Mouse (Mus musculus): Measurements from ENCODE around the gene 9130409I23Rik.
A peak's percentile ranks its signal among the peaks of the same experiment; 100 is the strongest.
"Not testable (repeated sequence)": the region's sequence is repeated elsewhere in the genome, so short reads cannot be mapped to it uniquely, and the experiment has no call there.

The 9130409I23Rik gene

DNA sequence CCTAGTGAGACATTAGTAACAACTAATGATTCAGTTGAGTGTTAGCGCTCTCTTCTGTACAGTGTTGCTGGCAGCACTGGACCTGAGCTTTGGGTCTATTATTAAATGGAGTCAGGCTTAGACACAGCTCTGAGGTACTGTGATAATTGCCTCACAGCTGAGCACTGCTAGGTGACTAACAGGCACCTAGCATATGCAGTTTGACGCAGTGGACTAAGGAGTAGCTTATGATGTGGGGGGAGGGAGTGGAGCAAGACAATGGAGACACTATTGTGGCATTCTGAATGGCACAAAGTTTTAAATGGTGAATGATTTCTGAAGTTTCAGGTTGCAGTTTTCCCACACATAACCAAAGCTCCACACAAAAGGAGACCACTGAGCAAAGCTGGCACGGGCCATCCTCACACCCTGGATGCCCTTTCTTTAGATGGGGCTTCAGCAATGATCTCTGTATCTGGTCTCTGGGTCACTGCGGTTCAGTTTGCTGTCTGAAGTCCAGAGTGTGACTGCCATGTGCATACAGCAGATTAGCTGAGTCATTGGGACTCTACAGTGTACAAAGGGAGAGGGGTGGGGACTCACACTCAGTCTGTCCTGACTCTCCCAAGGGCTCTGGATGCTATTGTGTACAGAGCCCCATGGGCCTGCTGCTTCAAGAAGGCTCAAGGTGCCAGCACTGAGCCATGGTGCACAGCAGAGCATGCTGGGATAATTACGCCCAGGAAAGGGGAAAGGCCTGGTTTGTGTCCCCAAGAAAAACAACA lies 15.8 kb upstream of the 9130409I23Rik start:
- DNase-seq (ENCODE audit: low read depth) = not testable (repeated sequence)

DNA sequence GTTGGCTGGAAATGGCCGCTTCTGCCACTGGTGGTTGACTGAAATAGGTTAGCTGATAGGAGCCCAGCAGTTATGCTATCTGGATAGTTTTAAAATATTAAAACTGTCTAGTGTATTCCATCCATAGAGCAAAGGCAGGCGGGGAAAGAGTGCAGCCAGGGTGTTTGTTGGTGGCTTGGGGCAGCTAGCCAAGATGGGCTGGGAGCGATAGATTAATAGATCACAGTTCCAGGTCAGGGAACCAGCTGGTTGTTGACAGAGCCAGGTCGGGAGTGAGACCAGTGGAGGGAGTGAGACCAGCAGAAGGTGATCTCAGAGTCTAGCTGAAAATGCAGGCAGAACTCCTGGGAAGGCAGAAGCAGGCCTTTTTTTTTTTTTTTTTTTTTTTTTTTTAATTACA lies 13.4 kb upstream of the 9130409I23Rik start:
- no peak for DNase-seq (ENCODE audit: low read depth)

DNA sequence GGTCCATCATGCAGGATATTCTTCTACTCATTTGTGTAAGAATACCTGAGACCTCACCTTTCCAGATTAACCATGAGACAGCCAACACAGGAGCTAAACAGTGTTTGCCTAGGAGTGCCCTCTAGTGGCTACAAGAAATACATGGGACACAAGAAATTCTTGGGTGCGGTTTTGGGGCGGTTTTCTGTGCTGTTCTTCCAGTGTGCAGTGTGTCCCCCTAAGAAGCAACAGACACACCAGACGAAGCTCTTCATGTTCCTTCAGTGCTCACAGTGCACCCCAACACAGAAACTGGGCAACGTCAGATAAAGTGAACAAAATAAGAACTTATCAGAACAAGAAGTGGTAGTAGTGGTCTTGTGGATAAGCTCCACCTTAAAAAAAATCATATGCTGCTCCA lies 11.4 kb upstream of the 9130409I23Rik start:
- peak; percentile 76 for DNase-seq (ENCODE audit: low read depth)

GRCm38 (mm10) chr1:181047520-181047919 lies 3.5 kb upstream of the 9130409I23Rik start:
- DNase-seq (ENCODE audit: low read depth) = no peak

DNA sequence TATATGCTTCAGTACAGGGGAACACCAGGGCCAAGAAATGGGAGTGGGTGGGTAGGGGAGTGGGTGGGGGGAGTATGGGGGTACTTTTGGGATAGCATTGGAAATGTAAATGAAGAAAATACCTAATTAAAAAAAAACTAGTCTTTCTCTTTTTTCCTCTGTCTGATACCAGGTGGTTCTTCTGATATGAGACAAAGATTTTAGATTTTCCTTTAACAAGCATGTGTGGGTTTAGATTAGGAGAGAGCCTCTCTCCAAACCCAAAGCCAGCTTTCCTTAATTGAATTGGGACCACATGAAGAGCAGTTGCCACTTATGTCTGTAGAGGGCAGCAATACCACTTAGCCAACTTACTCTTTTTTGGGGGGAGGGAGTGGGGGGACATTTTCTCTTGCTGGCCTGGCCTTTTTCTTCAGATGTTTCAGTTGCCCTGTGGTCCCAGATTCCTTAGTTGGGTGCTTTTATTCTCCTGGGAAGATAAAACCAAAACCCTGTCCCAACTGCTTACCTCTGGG lies 1.7 kb upstream of the 9130409I23Rik start:
- peak; percentile 42 for DNase-seq (ENCODE audit: low read depth)

- DNase-seq (ENCODE audit: low read depth) = no peak
These were observed 1.9 kb downstream of the 9130409I23Rik start for GRCm38 (mm10) chr1:181052898-181053297.

- DNase-seq (ENCODE audit: low read depth) = no peak
These were observed 10.9 kb downstream of the 9130409I23Rik start for GRCm38 (mm10) chr1:181061784-181062485.

- no peak for DNase-seq (ENCODE audit: low read depth)
These were observed 13.0 kb downstream of the 9130409I23Rik start for GRCm38 (mm10) chr1:181063991-181064390.

DNA sequence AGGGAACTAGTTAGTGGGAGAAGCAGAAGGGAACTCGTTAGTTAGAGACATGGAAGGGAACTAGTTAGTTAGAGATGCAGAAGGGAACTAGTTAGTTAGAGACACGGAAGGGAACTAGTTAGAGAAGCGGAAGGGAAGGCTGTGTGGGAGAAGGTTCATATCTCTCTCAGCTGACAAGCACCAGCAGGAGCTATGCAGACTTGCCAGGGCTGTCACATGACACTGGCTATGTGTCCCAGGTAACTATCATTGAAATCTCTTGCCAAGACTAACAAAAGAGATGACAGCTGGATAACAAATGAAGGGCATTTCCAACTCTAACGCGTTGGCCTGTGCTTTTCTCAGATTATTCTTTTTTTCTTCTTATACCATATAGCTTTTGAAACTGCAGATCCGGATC lies 13.6 kb downstream of the 9130409I23Rik start:
- no peak for DNase-seq (ENCODE audit: low read depth)

DNA sequence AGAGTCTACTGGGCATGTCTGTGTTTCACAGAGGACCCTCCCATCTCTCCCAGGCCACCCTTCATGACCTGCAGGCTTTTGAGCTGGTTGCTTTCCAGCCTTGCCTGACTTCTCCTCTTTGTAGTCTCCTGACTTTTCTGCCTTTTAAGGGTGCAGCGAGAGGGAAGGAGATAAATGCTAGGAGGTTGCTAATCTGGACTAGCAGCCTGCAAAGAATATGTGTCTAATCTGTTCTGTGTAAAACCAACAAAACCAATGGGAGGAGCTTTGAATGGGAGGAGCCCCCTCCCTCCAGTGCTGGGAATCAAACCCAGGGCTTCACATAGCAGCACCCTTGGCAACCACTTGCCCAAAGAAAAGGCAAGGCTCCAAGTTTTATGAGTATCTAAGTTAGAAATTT lies 17.3 kb downstream of the 9130409I23Rik start:
- no peak for DNase-seq (ENCODE audit: low read depth)

DNA sequence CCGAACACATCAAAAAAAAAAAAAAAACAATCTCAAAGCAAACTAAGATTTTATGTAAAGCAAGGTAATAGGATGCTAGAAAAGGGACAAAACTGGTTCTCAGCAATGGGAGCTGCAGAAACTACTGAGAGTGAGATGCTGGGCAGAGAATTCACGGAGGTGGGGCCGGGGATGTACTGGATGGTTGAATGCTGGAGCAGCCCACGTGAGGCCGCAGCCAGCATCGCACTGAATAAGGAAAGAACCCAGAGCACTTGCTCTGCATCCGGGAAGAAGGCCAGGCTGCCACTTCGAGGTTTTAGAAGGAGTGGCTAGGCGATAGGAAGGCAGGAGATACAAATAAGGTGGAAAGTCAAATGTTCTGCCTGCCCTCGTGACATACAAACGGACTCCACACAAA lies 18.6 kb downstream of the 9130409I23Rik start:
- no peak for DNase-seq (ENCODE audit: low read depth)

GRCm38 (mm10) chr1:181073075-181073474 lies 22.0 kb downstream of the 9130409I23Rik start:
- DNase-seq (ENCODE audit: low read depth) = peak; percentile 33

DNA sequence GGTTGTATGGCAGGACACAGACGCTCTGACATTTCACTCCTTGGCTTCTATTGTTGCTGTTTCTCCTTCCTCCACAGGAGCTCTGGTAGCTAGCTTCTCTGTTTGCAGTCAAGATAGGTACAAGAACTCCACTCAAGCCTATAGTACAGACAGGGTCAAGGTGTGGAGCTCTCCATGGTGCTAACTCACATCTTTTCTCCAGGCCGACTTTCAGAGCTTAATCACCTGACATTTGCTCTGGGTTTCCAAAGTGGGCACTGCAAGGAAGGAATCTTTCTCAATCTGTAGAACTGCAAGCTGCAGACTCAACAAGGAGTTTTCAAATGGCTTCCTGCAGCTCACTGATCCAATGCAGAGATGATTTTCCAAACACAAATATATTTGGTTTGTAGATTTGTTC lies 33.0 kb downstream of the 9130409I23Rik start:
- peak; percentile 54 for DNase-seq (ENCODE audit: low read depth)

DNA sequence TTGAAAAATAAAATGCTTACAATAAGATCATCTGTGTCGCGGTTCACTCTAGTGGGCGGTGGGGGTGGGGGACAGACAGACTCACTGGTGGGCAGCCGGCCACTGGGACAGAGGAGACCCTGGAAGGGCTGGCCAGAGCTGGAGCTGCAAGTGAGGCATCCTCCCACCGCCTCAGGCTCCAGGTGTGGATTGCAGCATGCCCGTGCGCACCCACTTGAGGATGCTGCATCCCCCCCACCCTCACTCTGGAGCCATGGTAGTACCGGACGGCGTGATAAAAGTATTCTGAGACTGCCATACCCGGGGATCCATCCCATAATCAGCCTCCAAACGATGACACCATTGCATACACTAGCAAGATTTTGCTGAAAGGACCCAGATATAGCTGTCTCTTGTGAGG lies 39.0 kb downstream of the 9130409I23Rik start:
- no peak for DNase-seq (ENCODE audit: low read depth)
